Mouse (Mus musculus) heart, adult 2 months (tissue): Measurements from ENCODE around the gene Dnaja3.

Experiments used
- CTCF ChIP-seq: fragments of 200-600 bp; IDR thresholded peaks from 2 replicates; pipeline ENCODE4 v1.8.1; 2022; ENCODE audit warnings: antibody characterized with exemption, mild to moderate bottlenecking, moderate library complexity
- EP300 ChIP-seq: fragments of 200-500 bp; IDR thresholded peaks from 2 replicates; pipeline ENCODE4 v1.6.1; 2011; ENCODE audit warnings: low read depth, low read length, control low read depth; ENCODE audit not compliant: insufficient read depth
- POLR2A ChIP-seq: fragments of 200-500 bp; IDR thresholded peaks from 2 replicates; pipeline ENCODE4 v1.6.1; 2011; ENCODE audit warnings: mild to moderate bottlenecking, low read depth, low read length, control low read depth; ENCODE audit not compliant: insufficient read depth

DNA sequence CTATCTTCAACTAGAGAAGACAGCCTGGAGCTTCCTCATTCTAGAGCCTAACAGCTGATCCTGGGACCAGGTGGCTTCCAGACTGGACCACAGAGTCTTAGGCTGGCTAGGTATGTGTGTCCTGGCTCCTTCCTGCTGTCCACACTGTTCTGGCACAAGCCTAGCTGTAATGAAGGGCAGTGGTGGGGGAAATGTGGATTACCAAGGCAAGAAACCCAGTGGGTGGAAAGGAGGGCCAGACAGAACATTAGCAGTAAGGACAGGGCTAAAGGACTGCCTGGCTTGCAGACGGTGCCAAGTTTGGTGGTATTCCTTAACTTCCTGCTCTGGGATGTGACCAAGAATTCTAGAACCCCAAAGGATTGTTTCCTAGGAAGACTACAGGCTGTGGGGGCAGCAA lies 11.3 kb downstream of the Dnaja3 start:
- no peak for TF ChIP-seq CTCF
- TF ChIP-seq EP300, result no peak
- no peak for TF ChIP-seq POLR2A
